Mouse (Mus musculus) bone marrow, adult 2 months (tissue): ENCODE data around the gene Olfr224.

ENCODE experiments used
- CTCF ChIP-seq: fragments of 200-500 bp; IDR thresholded peaks from 2 replicates; pipeline ENCODE4 v1.5.1; 2011; ENCODE audit warnings: low read length, control low read depth; ENCODE audit not compliant: control insufficient read depth, insufficient read depth
- POLR2A ChIP-seq: fragments of 200-500 bp; IDR thresholded peaks from 2 replicates; pipeline ENCODE4 v1.6.1; 2011; ENCODE audit warnings: low read depth, mild to moderate bottlenecking, control low read depth, low read length, borderline replicate concordance; ENCODE audit not compliant: control insufficient read depth

DNA sequence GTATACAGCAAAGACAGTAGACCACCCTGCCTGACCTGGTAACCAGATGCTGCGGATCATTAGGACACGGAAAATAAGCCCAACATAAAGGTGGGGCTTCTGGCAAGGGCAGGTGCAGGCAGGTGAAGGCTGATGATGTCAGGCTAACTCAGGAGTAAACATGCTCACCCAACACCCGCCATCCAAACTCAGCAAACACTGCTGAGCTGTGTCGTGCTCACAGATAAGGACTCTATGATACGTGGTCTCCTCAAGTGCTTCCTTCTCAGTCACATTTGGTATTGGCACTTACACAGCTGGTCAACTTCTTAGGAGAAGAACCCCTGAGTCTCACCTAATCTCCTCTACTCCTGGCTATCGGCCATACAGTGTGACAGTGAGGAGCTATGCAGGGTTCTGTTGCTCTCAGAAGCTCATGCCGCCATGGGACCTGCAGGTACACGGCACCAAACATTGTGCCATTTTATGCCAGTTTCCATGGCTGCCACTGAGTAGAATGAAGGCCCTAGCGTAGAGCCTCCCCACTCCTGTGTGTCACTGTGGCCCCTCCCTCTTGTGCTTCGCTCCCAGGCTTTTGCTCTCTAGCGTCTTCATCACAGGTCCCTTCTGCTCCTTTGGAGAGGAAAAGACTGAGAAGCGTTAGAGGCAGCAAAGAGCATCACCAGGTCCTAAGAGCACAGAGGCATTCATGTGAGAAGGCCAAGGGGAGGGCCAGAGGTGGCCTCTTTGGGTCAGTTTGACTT lies 36.0 kb upstream of the Olfr224 start:
- TF ChIP-seq POLR2A (no peak), CTCF (no peak)
